ENCODE assay signal across 8 mouse cellular contexts in the genomic region with DNA sequence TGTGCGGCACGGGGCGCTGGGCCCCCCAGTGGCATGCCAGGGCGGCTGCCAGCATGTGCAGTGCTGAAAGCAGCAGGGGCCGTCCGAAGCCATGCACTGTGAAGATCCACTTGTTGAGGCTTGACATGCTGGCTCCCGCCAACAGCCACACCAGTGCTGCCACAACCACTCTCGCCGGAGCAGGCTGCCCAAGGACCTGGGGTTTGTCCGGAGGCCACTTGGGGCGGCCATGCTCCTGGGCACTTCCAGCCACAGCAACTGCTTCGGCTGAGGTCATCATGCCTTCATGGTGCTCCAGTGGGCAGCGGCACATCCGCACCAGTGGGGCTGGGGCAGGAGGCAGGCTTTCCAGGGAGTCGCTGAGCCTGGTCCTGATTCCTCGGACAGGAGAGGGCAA. TPM values are rescaled to one million over a fixed set of nuclear protein-coding genes. Genes with fewer than 3 reads are reported as not detected.
A peak's percentile ranks its signal among the peaks of the same experiment; 100 is the strongest.
DNase-seq lines count a peak whose midpoint lies in the region; ATAC-seq and TF ChIP-seq lines count a peak whose summit lies in the region.

No protein-coding gene starts in this region.

- no peak for TF ChIP-seq CTCF in small intestine, adult 2 months (IDR thresholded peaks at IDR 0.05; ENCODE audit: extremely low read depth, insufficient read length, insufficient replicate concordance, low read depth, low read length)

- peaks cover 11% of the 10 kb centered on the region for H3K4me1 ChIP-seq in small intestine, adult 2 months (ENCODE audit: control insufficient read depth, insufficient read depth, insufficient read length, low read length)

- H3K27me3 ChIP-seq in small intestine, adult 2 months (ENCODE audit: control insufficient read depth, insufficient read depth, low read length): no peaks in the 10 kb centered on the region

- peak; percentile 54 for DNase-seq in 3T3-L1 (ENCODE audit: low read depth, low spot score)
- peak; percentile 56 for DNase-seq in 416B (ENCODE audit: low read depth)
- DNase-seq in cerebellum, postnatal 36 days: peak; percentile 40 to 45
- peak; percentile 44 for DNase-seq in kidney, postnatal 14 days
- peak; percentile 37 for DNase-seq in lung, postnatal 14 days
- DNase-seq in spleen, postnatal 14 days (ENCODE audit: low spot score in 2 of 2): no peak

- TF ChIP-seq POLR2A in small intestine, adult 2 months (IDR thresholded peaks at IDR 0.05; ENCODE audit: low read depth, low read length): no peak

- ATAC-seq in granulocyte monocyte progenitor cell, adult 5-6 weeks (replicated peaks; ENCODE audit: poor library complexity, severe bottlenecking): peak; percentile 10

- H3K36me3 ChIP-seq in small intestine, adult 2 months (ENCODE audit: control insufficient read depth, insufficient read depth, low read length): peaks cover 7% of the 10 kb centered on the region

- H3K27ac ChIP-seq in small intestine, adult 2 months (ENCODE audit: insufficient read depth, low read depth, low read length): no peak overlapping the region

- H3K4me3 ChIP-seq in small intestine, adult 2 months (ENCODE audit: low read depth, low read length): peak overlapping the region; percentile 64

- 22% methylated on average over 16 of the region's 16 CpGs for WGBS in small intestine, adult 2 months

RNA-seq across cellular contexts. Expression of a gene that starts 1.6 kb away (rescaled TPM):
- total RNA-seq in granulocyte monocyte progenitor cell, adult 5-6 weeks (2014; fragmentation: Nextera tagmentation): 1.2 and 2.1 TPM in 2 replicates
- total RNA-seq in granulocyte monocyte progenitor cell, adult 5-6 weeks (2017): 2.4 and 2.8 TPM in 2 replicates
- polyA plus RNA-seq in small intestine, adult 2 months (2012; rRNA removed): 4.7 and 6.5 TPM in 2 replicates

RNA-seq across cellular contexts. Expression of a gene that starts 17.8 kb away (rescaled TPM):
- total RNA-seq in granulocyte monocyte progenitor cell, adult 5-6 weeks (2014; fragmentation: Nextera tagmentation): 0.39 and 1.7 TPM in 2 replicates
- 0.60 and 0.67 TPM in 2 replicates for total RNA-seq in granulocyte monocyte progenitor cell, adult 5-6 weeks (2017)
- polyA plus RNA-seq in small intestine, adult 2 months (2012; rRNA removed): 1.4 and 2.4 TPM in 2 replicates

RNA-seq across cellular contexts. Expression of a gene that starts 18.0 kb away (rescaled TPM):
- not detected in 2 replicates for total RNA-seq in granulocyte monocyte progenitor cell, adult 5-6 weeks (2014; fragmentation: Nextera tagmentation)
- not detected in 2 replicates for total RNA-seq in granulocyte monocyte progenitor cell, adult 5-6 weeks (2017)
- 0.06 TPM in 2 replicates for polyA plus RNA-seq in small intestine, adult 2 months (2012; rRNA removed)

RNA-seq across cellular contexts. Expression of a gene that starts 19.1 kb away (rescaled TPM):
- 69.5 and 77.3 TPM in 2 replicates for total RNA-seq in granulocyte monocyte progenitor cell, adult 5-6 weeks (2014; fragmentation: Nextera tagmentation)
- total RNA-seq in granulocyte monocyte progenitor cell, adult 5-6 weeks (2017): 46.0 and 51.7 TPM in 2 replicates
- polyA plus RNA-seq in small intestine, adult 2 months (2012; rRNA removed): 187 and 452 TPM in 2 replicates

RNA-seq across cellular contexts. Expression of a gene that starts 49.2 kb away (rescaled TPM):
- 0.19 TPM in 1 of 2 replicates, not detected in the other for total RNA-seq in granulocyte monocyte progenitor cell, adult 5-6 weeks (2014; fragmentation: Nextera tagmentation)
- not detected in 2 replicates for total RNA-seq in granulocyte monocyte progenitor cell, adult 5-6 weeks (2017)
- polyA plus RNA-seq in small intestine, adult 2 months (2012; rRNA removed): 0.11 and 0.52 TPM in 2 replicates

Comparison
In these comparisons a context has a peak if more than half of its experiments do, and no peak if none do; other contexts are left out.
1. DNase-seq: peak in 3T3-L1 (single experiment), 416B (single experiment), cerebellum, postnatal 36 days (2 of 2), kidney, postnatal 14 days (single experiment) and lung, postnatal 14 days (single experiment); none in spleen, postnatal 14 days (0 of 2).